In the genomic region with DNA sequence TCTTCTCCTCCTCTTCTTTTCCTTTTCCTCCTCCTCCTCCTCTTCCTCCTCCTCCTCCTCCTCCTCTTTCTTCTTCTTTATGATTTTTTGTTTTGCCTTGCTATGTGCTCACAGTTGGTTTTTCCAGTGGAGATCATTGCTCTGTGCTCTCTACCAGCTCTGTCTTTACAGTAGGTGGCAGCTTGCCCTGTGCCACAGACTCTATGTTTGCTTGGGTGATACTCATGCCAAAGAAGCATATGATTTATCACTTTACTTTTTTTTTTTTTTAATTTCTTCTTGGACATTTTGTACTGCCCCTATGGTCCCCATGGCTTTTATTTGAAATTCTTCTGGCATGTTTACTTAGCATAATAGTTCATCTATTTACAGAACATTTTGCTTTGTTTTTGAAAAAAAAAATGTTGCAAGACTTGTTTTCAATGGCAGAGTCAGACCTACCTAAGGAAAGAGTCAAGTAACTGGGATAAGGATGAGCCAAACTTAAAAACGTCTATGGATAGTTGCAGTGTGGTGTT, we compare ENCODE assay signal across 20 mouse cellular contexts.
"Had no signal": no experiment of that assay in that cellular context is flagged by ENCODE, and none has a peak within 500 bp of the region (broad histone marks: within the 10 kb centered on the region; RNA-seq: fewer than 3 reads in every experiment).

No protein-coding gene starts in this region.

- H3K4me3 ChIP-seq: liver, embryonic 13.5 days; liver, embryonic 15.5 days; lung, embryonic 15.5 days; midbrain, embryonic 10.5 days; midbrain, embryonic 12.5 days; myocyte; neural tube, embryonic 13.5 days; neural tube, embryonic 15.5 days had no signal

- H3K4me1 ChIP-seq: liver, embryonic 13.5 days; liver, embryonic 15.5 days; midbrain, embryonic 10.5 days; midbrain, embryonic 12.5 days; neural tube, embryonic 13.5 days; neural tube, embryonic 15.5 days had no signal

- DNase-seq: liver, embryonic 13.5 days; lung, postnatal 14 days; midbrain, embryonic 14.5 days; retina, postnatal 1 day; right cerebral cortex, adult 18-20 months; right cerebral cortex, postnatal 25 days; right cerebral cortex, postnatal 4 days; spleen, adult 18-20 months; thymus, adult 18-20 months; thymus, postnatal 14 days; thymus, postnatal 36 days had no signal

- ATAC-seq: midbrain, embryonic 16.5 days had no signal

- H3K4me2 ChIP-seq: liver, embryonic 11.5 days; liver, embryonic 13.5 days; liver, embryonic 15.5 days; lung, embryonic 15.5 days; midbrain, embryonic 12.5 days; neural tube, embryonic 13.5 days; neural tube, embryonic 15.5 days had no signal

- H3K9ac ChIP-seq: liver, embryonic 13.5 days; liver, embryonic 15.5 days; lung, embryonic 15.5 days; midbrain, embryonic 12.5 days; neural tube, embryonic 13.5 days; neural tube, embryonic 15.5 days had no signal

- H3K36me3 ChIP-seq: midbrain, embryonic 10.5 days; midbrain, embryonic 12.5 days; neural tube, embryonic 13.5 days; neural tube, embryonic 15.5 days had no signal

- H3K27me3 ChIP-seq: liver, embryonic 13.5 days; liver, embryonic 15.5 days; lung, embryonic 15.5 days; midbrain, embryonic 12.5 days; neural tube, embryonic 13.5 days; neural tube, embryonic 15.5 days had no signal

- H3K27ac ChIP-seq: liver, embryonic 13.5 days; liver, embryonic 15.5 days; lung, embryonic 15.5 days; midbrain, embryonic 10.5 days; midbrain, embryonic 12.5 days; neural tube, embryonic 13.5 days; neural tube, embryonic 15.5 days had no signal

- H3K9me3 ChIP-seq: liver, embryonic 13.5 days; liver, embryonic 15.5 days; lung, embryonic 15.5 days; midbrain, embryonic 10.5 days; midbrain, embryonic 12.5 days; neural tube, embryonic 13.5 days; neural tube, embryonic 15.5 days had no signal
